Mouse (Mus musculus): Measurements from ENCODE around the gene Mpped2. TPM values are rescaled to one million over a fixed set of nuclear protein-coding genes. Genes with fewer than 3 reads are reported as not detected.

Gene Mpped2
- total and polyA plus RNA-seq, 3 experiments, result 0.04 to 0.10 TPM; not detected in 1

GRCm38 (mm10) chr2:106722020-106722419, 29.0 kb downstream of the Mpped2 start:
- Histone ChIP-seq H3K9ac (ENCODE audit: control insufficient read depth, low read depth, low read length, poor library complexity, severe bottlenecking) (no peak overlapping the region), H3K79me2 (ENCODE audit: control insufficient read depth, insufficient read depth, low read length, poor library complexity) (no peaks in the 10 kb centered on the region)

DNA sequence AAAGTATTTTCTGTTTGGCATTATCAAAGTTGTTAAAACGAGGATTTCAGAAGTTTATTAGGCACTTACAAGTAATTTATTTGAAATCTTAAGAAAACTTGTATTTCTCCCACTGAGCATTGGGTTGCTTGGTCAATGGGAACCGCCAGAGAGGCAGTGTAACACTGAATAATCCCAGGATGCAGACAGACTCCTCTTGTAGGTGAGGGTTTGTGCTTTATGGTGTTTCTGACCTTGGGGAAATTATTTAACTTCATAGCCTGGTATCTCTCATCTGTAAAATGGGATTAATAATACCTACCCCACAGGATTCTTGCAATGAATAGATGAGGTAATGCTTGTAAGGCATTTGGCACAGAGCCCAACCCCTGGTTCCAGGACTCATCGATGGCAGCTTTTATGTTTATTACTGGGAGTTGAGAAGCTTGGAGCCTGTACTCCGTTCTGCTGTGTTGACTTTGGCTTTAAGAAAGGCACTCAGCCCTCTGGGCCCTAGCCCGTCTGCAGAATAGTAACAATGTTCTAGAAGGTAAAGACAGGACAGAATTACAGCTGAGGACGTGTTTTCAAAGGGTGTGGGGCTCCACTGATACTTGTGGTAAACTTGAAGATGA, 37.0 kb downstream of the Mpped2 start:
- Histone ChIP-seq H3K36me3 (ENCODE audit: control insufficient read depth in 1 of 2, insufficient read depth in 2 of 2, low read length in 2 of 2) (peaks cover 0 to 14% of the 10 kb centered on the region in 2 experiments; a peak in 2 of 4 replicates), H3K4me1 (ENCODE audit: control insufficient read depth in 1 of 2, insufficient read depth in 2 of 2, low read length in 2 of 2) (peaks cover 10 to 14% of the 10 kb centered on the region in 2 experiments), H3K9me3 (replicated peaks; ENCODE audit: insufficient read depth, low read length) (no peaks in the 10 kb centered on the region), H3K27me3 (ENCODE audit: control insufficient read depth in 1 of 2, insufficient read depth in 2 of 2, low read length in 2 of 2) (no peaks in the 10 kb centered on the region), H3K4me3 (ENCODE audit: control insufficient read depth in 1 of 2, insufficient read depth in 1 of 2, low read depth in 2 of 2, low read length in 2 of 2) (no peak overlapping the region), H3K9ac (ENCODE audit: control insufficient read depth, low read depth, low read length, poor library complexity, severe bottlenecking) (no peak overlapping the region), H3K79me2 (ENCODE audit: control insufficient read depth, insufficient read depth, low read length, poor library complexity) (no peaks in the 10 kb centered on the region), H3K27ac (ENCODE audit: control insufficient read depth, low read depth, low read length) (no peak overlapping the region)
- TF ChIP-seq CHD2 (IDR thresholded peaks at IDR 0.05; ENCODE audit: low read length) (no peak), RCOR1 (IDR thresholded peaks at IDR 0.05; ENCODE audit: low read depth, low read length) (no peak)
- DNase-seq (ENCODE audit: low read depth, low spot score), result no peak

More at GRCm38 (mm10) chr2:106722020-106722419, 29.0 kb downstream of the Mpped2 start:
- H3K9me3 ChIP-seq (replicated peaks; ENCODE audit: insufficient read depth, low read length), result no peaks in the 10 kb centered on the region
- TF ChIP-seq POLR2AphosphoS5 (IDR thresholded peaks at IDR 0.05; ENCODE audit: borderline replicate concordance, low read depth, low read length) (no peak), SIN3A (IDR thresholded peaks at IDR 0.05; ENCODE audit: low read length) (no peak), ELF1 (IDR thresholded peaks at IDR 0.05; ENCODE audit: low read depth, low read length) (no peak), CTCF (IDR thresholded peaks at IDR 0.05 in 2 of 3, conservative IDR thresholded peaks at IDR 0.05 in 1 of 3; ENCODE audit: control insufficient read depth in 1 of 3, insufficient read depth in 1 of 3, low read depth in 2 of 3, low read length in 3 of 3, poor library complexity in 1 of 3, severe bottlenecking in 1 of 3) (no peak), MYB (IDR thresholded peaks at IDR 0.05; ENCODE audit: low read depth, low read length) (no peak), GABPA (IDR thresholded peaks at IDR 0.05; ENCODE audit: low read depth, low read length) (no peak), USF1 (IDR thresholded peaks at IDR 0.05; ENCODE audit: low read depth, low read length) (no peak), TCF12 (IDR thresholded peaks at IDR 0.05; ENCODE audit: low read depth, low read length) (no peak)
- DNase-seq (ENCODE audit: low read depth, low spot score), result no peak
- H3K4me1 ChIP-seq (ENCODE audit: control insufficient read depth in 1 of 2, insufficient read depth in 2 of 2, low read length in 2 of 2), result no peaks in the 10 kb centered on the region
- H3K36me3 ChIP-seq (ENCODE audit: control insufficient read depth in 1 of 2, insufficient read depth in 2 of 2, low read length in 2 of 2), result no peaks in the 10 kb centered on the region
- no peak overlapping the region for H3K27ac ChIP-seq (ENCODE audit: control insufficient read depth, low read depth, low read length)
- no peak overlapping the region for H3K4me3 ChIP-seq (ENCODE audit: control insufficient read depth in 1 of 2, insufficient read depth in 1 of 2, low read depth in 2 of 2, low read length in 2 of 2)
- no peaks in the 10 kb centered on the region for H3K27me3 ChIP-seq (ENCODE audit: control insufficient read depth in 1 of 2, insufficient read depth in 2 of 2, low read length in 2 of 2)

GRCm38 (mm10) chr2:106730608-106731007, 37.5 kb downstream of the Mpped2 start:
- H3K27me3 ChIP-seq (ENCODE audit: control insufficient read depth in 1 of 2, insufficient read depth in 2 of 2, low read length in 2 of 2), result no peaks in the 10 kb centered on the region
- H3K27ac ChIP-seq (ENCODE audit: control insufficient read depth, low read depth, low read length), result no peak overlapping the region
- no peak overlapping the region for H3K4me3 ChIP-seq (ENCODE audit: control insufficient read depth in 1 of 2, insufficient read depth in 1 of 2, low read depth in 2 of 2, low read length in 2 of 2)
- TF ChIP-seq SMC3 (IDR thresholded peaks at IDR 0.05; ENCODE audit: low read depth, low read length) (no peak), MYC (IDR thresholded peaks at IDR 0.05; ENCODE audit: low read depth, low read length) (no peak), RAD21 (IDR thresholded peaks at IDR 0.05; ENCODE audit: low read depth, low read length) (no peak), GABPA (IDR thresholded peaks at IDR 0.05; ENCODE audit: low read depth, low read length) (no peak), ZMIZ1 (IDR thresholded peaks at IDR 0.05; ENCODE audit: low read depth, low read length) (no peak), CHD2 (IDR thresholded peaks at IDR 0.05; ENCODE audit: low read length) (no peak), USF2 (IDR thresholded peaks at IDR 0.05; ENCODE audit: borderline replicate concordance in 1 of 2, insufficient read depth in 1 of 2, low read depth in 1 of 2, low read length in 2 of 2) (no peak)
- H3K9ac ChIP-seq (ENCODE audit: control insufficient read depth, low read depth, low read length, poor library complexity, severe bottlenecking), result no peak overlapping the region
- no peaks in the 10 kb centered on the region for H3K9me3 ChIP-seq (replicated peaks; ENCODE audit: insufficient read depth, low read length)
- peaks cover 0 to 14% of the 10 kb centered on the region in 2 experiments; a peak in 2 of 4 replicates for H3K36me3 ChIP-seq (ENCODE audit: control insufficient read depth in 1 of 2, insufficient read depth in 2 of 2, low read length in 2 of 2)
- peaks cover 10 to 17% of the 10 kb centered on the region in 2 experiments for H3K4me1 ChIP-seq (ENCODE audit: control insufficient read depth in 1 of 2, insufficient read depth in 2 of 2, low read length in 2 of 2)
- no peak for DNase-seq (ENCODE audit: low read depth, low spot score)
- no peaks in the 10 kb centered on the region for H3K79me2 ChIP-seq (ENCODE audit: control insufficient read depth, insufficient read depth, low read length, poor library complexity)
